In genomic region chr3:125756911-125757310, GRCm38 (mm10) we compare ENCODE assay signal across 14 mouse cellular contexts.
DNase-seq lines count a peak whose midpoint lies in the region; ATAC-seq lines count a peak whose summit lies in the region.
"Had no signal": no experiment of that assay in that cellular context is flagged by ENCODE, and none has a peak within 500 bp of the region (broad histone marks: within the 10 kb centered on the region; RNA-seq: fewer than 3 reads in every experiment).

No protein-coding gene starts in this region.

- H3K9me3 ChIP-seq in neural tube, embryonic 14.5 days (ENCODE audit: control insufficient read depth, low read length) = no peaks in the 10 kb centered on the region
- H3K9me3 ChIP-seq in neural tube, embryonic 15.5 days (replicated peaks) = no peaks in the 10 kb centered on the region
- no peaks in the 10 kb centered on the region for H3K9me3 ChIP-seq in liver, embryonic 12.5 days (replicated peaks)
- H3K9me3 ChIP-seq: kidney, embryonic 15.5 days had no signal

- no peak overlapping the region for H3K4me2 ChIP-seq in neural tube, embryonic 14.5 days (ENCODE audit: low read depth, low read length)
- no peak overlapping the region for H3K4me2 ChIP-seq in neural tube, embryonic 15.5 days
- no peak overlapping the region for H3K4me2 ChIP-seq in liver, embryonic 12.5 days
- H3K4me2 ChIP-seq: kidney, embryonic 15.5 days had no signal

- H3K27me3 ChIP-seq in neural tube, embryonic 14.5 days (ENCODE audit: control insufficient read depth, insufficient read depth, low read length) = no peaks in the 10 kb centered on the region
- H3K27me3 ChIP-seq in neural tube, embryonic 15.5 days (replicated peaks) = no peaks in the 10 kb centered on the region
- H3K27me3 ChIP-seq in liver, embryonic 12.5 days (replicated peaks) = no peaks in the 10 kb centered on the region
- H3K27me3 ChIP-seq: kidney, embryonic 15.5 days had no signal

- peak; percentile 15 for DNase-seq in adrenal gland, postnatal 10 days
- no peak for DNase-seq in adrenal gland, postnatal 4 days (ENCODE audit: low spot score in 2 of 2)
- DNase-seq in gastrocnemius, postnatal 36 days = no peak
- DNase-seq in cerebellum, adult 9-10 months = no peak
- DNase-seq: cerebellum, postnatal 14 days had no signal

- intact Hi-C loops in gastrocnemius, postnatal 36 days (cut with DNase I) = no loop called here

- no peak overlapping the region for H3K4me3 ChIP-seq in neural tube, embryonic 14.5 days (ENCODE audit: low read depth, low read length)
- H3K4me3 ChIP-seq in neural tube, embryonic 15.5 days (replicated peaks) = no peak overlapping the region
- no peak overlapping the region for H3K4me3 ChIP-seq in liver, embryonic 12.5 days
- H3K4me3 ChIP-seq: kidney, embryonic 15.5 days had no signal

- ATAC-seq in neural tube, embryonic 14.5 days (ENCODE audit: low read depth) = peak; percentile 56; the same call in 1 of the 2 replicates
- ATAC-seq in neural tube, embryonic 15.5 days (ENCODE audit: low FRiP score) = no peak
- ATAC-seq in liver, embryonic 12.5 days = 0 out of 2 replicates have a peak, but pooled peaks have one; percentile 32
- no peak for ATAC-seq in frontal cortex, adult (ENCODE audit: low TSS enrichment)
- ATAC-seq: activated CD4-positive, CD25-positive, alpha-beta regulatory T cell, adult 4 months; inflammation-experienced regulatory T-cells, adult 6 months had no signal

- no peak overlapping the region for H3K9ac ChIP-seq in neural tube, embryonic 14.5 days (replicated peaks; ENCODE audit: low read depth, low read length)
- H3K9ac ChIP-seq in neural tube, embryonic 15.5 days (replicated peaks) = no peak overlapping the region
- H3K9ac ChIP-seq in liver, embryonic 12.5 days = no peak overlapping the region
- H3K9ac ChIP-seq: kidney, embryonic 15.5 days had no signal

- H3K36me3 ChIP-seq in neural tube, embryonic 14.5 days (ENCODE audit: control insufficient read depth, insufficient read depth, low read length) = no peaks in the 10 kb centered on the region
- H3K36me3 ChIP-seq in neural tube, embryonic 15.5 days = no peaks in the 10 kb centered on the region
- no peaks in the 10 kb centered on the region for H3K36me3 ChIP-seq in liver, embryonic 12.5 days
- H3K36me3 ChIP-seq: G1E; kidney, embryonic 15.5 days had no signal

- H3K4me1 ChIP-seq in neural tube, embryonic 14.5 days (ENCODE audit: control insufficient read depth, insufficient read depth, low read length) = no peaks in the 10 kb centered on the region
- no peaks in the 10 kb centered on the region for H3K4me1 ChIP-seq in neural tube, embryonic 15.5 days
- no peaks in the 10 kb centered on the region for H3K4me1 ChIP-seq in liver, embryonic 12.5 days
- H3K4me1 ChIP-seq: kidney, embryonic 15.5 days had no signal

- no peak overlapping the region for H3K27ac ChIP-seq in neural tube, embryonic 14.5 days (ENCODE audit: low read depth, low read length)
- H3K27ac ChIP-seq in neural tube, embryonic 15.5 days (replicated peaks) = no peak overlapping the region
- H3K27ac ChIP-seq in liver, embryonic 12.5 days = no peak overlapping the region
- H3K27ac ChIP-seq: kidney, embryonic 15.5 days; stomach, postnatal 0 days had no signal

- 76% methylated on average over 1 of the region's 1 CpGs for WGBS in neural tube, embryonic 14.5 days
- WGBS in neural tube, embryonic 15.5 days = 85% methylated on average over 1 of the region's 1 CpGs
- 50% methylated on average over 1 of the region's 1 CpGs for WGBS in liver, embryonic 12.5 days (ENCODE audit: insufficient replicate concordance)

Comparison
In these comparisons a context has a peak if more than half of its experiments do, and no peak if none do; other contexts are left out.
1. ATAC-seq: peak in neural tube, embryonic 14.5 days (single experiment) and liver, embryonic 12.5 days (single experiment); none in neural tube, embryonic 15.5 days (single experiment) and frontal cortex, adult (single experiment).